Mouse (Mus musculus) midbrain, embryonic 11.5 days (tissue): ENCODE measurements at regions not wholly inside any gene's neighbourhood (a gene's known extent, or its start where the extent isn't known, plus 50 kb on each side); places are given as distances from the start of the nearest gene placed in this dataset.
"Not testable (repeated sequence)": the region's sequence is repeated elsewhere in the genome, so short reads cannot be mapped to it uniquely, and the experiment has no call there.

ENCODE experiments used
- ATAC-seq: fragments of 200-750 bp; cut with Nextera tagmentation; 2 replicates; pipeline ENCODE4 v1.8.0; 2017; ENCODE audit warnings: moderate TSS enrichment, moderate library complexity; ENCODE audit not compliant: low FRiP score
- DNase-seq: peaks from one replicate; pipeline ENCODE4 v3.0.0; 2015; ENCODE audit warnings: low spot score; ENCODE audit errors: missing footprints
- H3K27ac ChIP-seq: fragments of 300-500 bp; sonication (generic); 2 replicates; pipeline ENCODE4 v1.5.1; 2014; ENCODE audit warnings: low read depth, low read length
- H3K27me3 ChIP-seq: fragments of 300-500 bp; sonication (generic); 2 replicates; pipeline ENCODE4 v1.6.1; 2014; ENCODE audit warnings: mild to moderate bottlenecking, low read length, moderate library complexity, mixed read lengths; ENCODE audit not compliant: control insufficient read depth, insufficient read depth
- H3K36me3 ChIP-seq: fragments of 300-500 bp; sonication (generic); 2 replicates; pipeline ENCODE4 v1.6.1; 2014; ENCODE audit warnings: mild to moderate bottlenecking, low read length, moderate library complexity, mixed read lengths; ENCODE audit not compliant: control insufficient read depth, insufficient read depth
- H3K4me1 ChIP-seq: fragments of 300-500 bp; sonication (generic); 2 replicates; pipeline ENCODE4 v1.6.1; 2014; ENCODE audit warnings: low read length; ENCODE audit not compliant: control insufficient read depth, insufficient read depth
- H3K4me2 ChIP-seq: fragments of 300-500 bp; sonication (generic); 2 replicates; pipeline ENCODE4 v1.6.1; 2014; ENCODE audit warnings: mild to moderate bottlenecking, moderate library complexity
- H3K4me3 ChIP-seq: fragments of 300-500 bp; sonication (generic); 2 replicates; pipeline ENCODE4 v1.5.1; 2014; ENCODE audit warnings: low read depth, low read length
- H3K9ac ChIP-seq: fragments of 300-500 bp; sonication (generic); 2 replicates; pipeline ENCODE4 v1.6.1; 2014; ENCODE audit warnings: low read length
- H3K9me3 ChIP-seq: fragments of 300-500 bp; sonication (generic); 2 replicates; pipeline ENCODE4 v1.6.1; 2016; ENCODE audit warnings: low read length; ENCODE audit not compliant: control insufficient read depth
- WGBS: fragments of 180-500 bp; shearing (Covaris S2); extraction: QIAGEN DNeasy Blood & Tissue Kit; methylation state at CpG from one replicate; pipeline ENCODE4 v1.1.7; 2014; 5-methylcytosine and 5-hydroxymethylcytosine counted together

GRCm38 (mm10) chr12:95491806-95492436 lies 200.1 kb upstream of the Flrt2 start:
- H3K9me3 ChIP-seq, H3K9ac ChIP-seq, H3K4me3 ChIP-seq, H3K27ac ChIP-seq, ATAC-seq, H3K27me3 ChIP-seq, H3K36me3 ChIP-seq, H3K4me2 ChIP-seq, H3K4me1 ChIP-seq, DNase-seq: not testable (repeated sequence)
- WGBS: 56% methylated on average over 3 of the region's 3 CpGs

- DNase-seq (no peak), ATAC-seq (no peak)
- Histone ChIP-seq H3K4me2 (no peak overlapping the region), H3K4me1 (no peaks in the 10 kb centered on the region), H3K4me3 (no peak overlapping the region), H3K9ac (no peak overlapping the region), H3K27ac (no peak overlapping the region), H3K36me3 (no peaks in the 10 kb centered on the region), H3K27me3 (no peaks in the 10 kb centered on the region), H3K9me3 (no peaks in the 10 kb centered on the region)
- WGBS: 87% methylated on average over 3 of the region's 3 CpGs
These were observed 190.6 kb upstream of the Flrt2 start for GRCm38 (mm10) chr12:95501443-95501842.

- Histone ChIP-seq H3K4me2 (no peak overlapping the region), H3K27me3 (no peaks in the 10 kb centered on the region), H3K4me3 (no peak overlapping the region), H3K27ac (no peak overlapping the region), H3K4me1 (no peaks in the 10 kb centered on the region), H3K9me3 (no peaks in the 10 kb centered on the region), H3K9ac (no peak overlapping the region), H3K36me3 (no peaks in the 10 kb centered on the region)
- DNase-seq (no peak), ATAC-seq (no peak)
- WGBS: 70% methylated on average over 2 of the region's 2 CpGs
These were observed 172.0 kb upstream of the Flrt2 start for GRCm38 (mm10) chr12:95520008-95520407.

GRCm38 (mm10) chr12:95522052-95522451 lies 170.0 kb upstream of the Flrt2 start:
- whole genome bisulfite sequencing: 75% methylated on average over 3 of the region's 3 CpGs
- Histone ChIP-seq H3K4me3 (no peak overlapping the region), H3K27ac (no peak overlapping the region), H3K4me1 (no peaks in the 10 kb centered on the region), H3K9me3 (no peaks in the 10 kb centered on the region), H3K36me3 (no peaks in the 10 kb centered on the region), H3K27me3 (no peaks in the 10 kb centered on the region), H3K9ac (no peak overlapping the region), H3K4me2 (no peak overlapping the region)
- DNase-seq (no peak), ATAC-seq (no peak)

GRCm38 (mm10) chr12:95533888-95534639 lies 158.0 kb upstream of the Flrt2 start:
- no peaks in the 10 kb centered on the region for H3K4me1 ChIP-seq
- no peaks in the 10 kb centered on the region for H3K27me3 ChIP-seq
- no peak overlapping the region for H3K4me2 ChIP-seq
- H3K27ac ChIP-seq: no peak overlapping the region
- H3K36me3 ChIP-seq: no peaks in the 10 kb centered on the region
- DNase-seq (no peak), ATAC-seq (no peak)
- H3K4me3 ChIP-seq: no peak overlapping the region
- H3K9ac ChIP-seq: no peak overlapping the region
- 73% methylated on average over 8 of the region's 8 CpGs for WGBS
- no peaks in the 10 kb centered on the region for H3K9me3 ChIP-seq

- DNase-seq: no peak
- H3K4me2 ChIP-seq: no peak overlapping the region
- WGBS: 49% methylated on average over 6 of the region's 6 CpGs
- H3K9me3 ChIP-seq: no peaks in the 10 kb centered on the region
- no peaks in the 10 kb centered on the region for H3K36me3 ChIP-seq
- no peak overlapping the region for H3K27ac ChIP-seq
- H3K4me1 ChIP-seq: no peaks in the 10 kb centered on the region
- H3K4me3 ChIP-seq: no peak overlapping the region
- no peaks in the 10 kb centered on the region for H3K27me3 ChIP-seq
- no peak for ATAC-seq
- no peak overlapping the region for H3K9ac ChIP-seq
These were observed 144.7 kb upstream of the Flrt2 start for GRCm38 (mm10) chr12:95547301-95547700.

GRCm38 (mm10) chr12:95553129-95553528 lies 138.9 kb upstream of the Flrt2 start:
- 92% methylated on average over 3 of the region's 3 CpGs for WGBS
- Histone ChIP-seq H3K4me3 (no peak overlapping the region), H3K4me1 (no peaks in the 10 kb centered on the region), H3K4me2 (no peak overlapping the region), H3K36me3 (no peaks in the 10 kb centered on the region), H3K27me3 (no peaks in the 10 kb centered on the region), H3K27ac (no peak overlapping the region), H3K9ac (no peak overlapping the region), H3K9me3 (no peaks in the 10 kb centered on the region)
- DNase-seq: no peak
- no peak for ATAC-seq

GRCm38 (mm10) chr12:95558706-95559406 lies 133.2 kb upstream of the Flrt2 start:
- Histone ChIP-seq H3K27me3 (no peaks in the 10 kb centered on the region), H3K4me3 (no peak overlapping the region), H3K4me1 (0 out of 2 replicates have a peak, but pooled peaks cover 2% of the 10 kb centered on the region), H3K4me2 (no peak overlapping the region), H3K9me3 (no peaks in the 10 kb centered on the region), H3K36me3 (no peaks in the 10 kb centered on the region), H3K27ac (no peak overlapping the region), H3K9ac (no peak overlapping the region)
- ATAC-seq: peak; percentile 50; the same call in 1 of the 2 replicates
- 67% methylated on average over 6 of the region's 6 CpGs for WGBS
- DNase-seq: no peak

GRCm38 (mm10) chr12:95563431-95563830 lies 128.6 kb upstream of the Flrt2 start:
- DNase-seq: no peak
- H3K27ac ChIP-seq: no peak overlapping the region
- WGBS: 60% methylated on average over 4 of the region's 4 CpGs
- no peak overlapping the region for H3K4me2 ChIP-seq
- no peaks in the 10 kb centered on the region for H3K27me3 ChIP-seq
- H3K36me3 ChIP-seq: no peaks in the 10 kb centered on the region
- no peak overlapping the region for H3K9ac ChIP-seq
- no peak overlapping the region for H3K4me3 ChIP-seq
- ATAC-seq: no peak
- H3K4me1 ChIP-seq: 0 out of 2 replicates have a peak, but pooled peaks cover 2% of the 10 kb centered on the region
- H3K9me3 ChIP-seq: no peaks in the 10 kb centered on the region
